Mouse (Mus musculus) 416B (cell line): ENCODE measurements around the gene Rnd1.

Experiments
- DNase-seq: peaks from one replicate; pipeline ENCODE4 v3.0.0; 2011; ENCODE audit warnings: low read depth

Gene Rnd1

DNA sequence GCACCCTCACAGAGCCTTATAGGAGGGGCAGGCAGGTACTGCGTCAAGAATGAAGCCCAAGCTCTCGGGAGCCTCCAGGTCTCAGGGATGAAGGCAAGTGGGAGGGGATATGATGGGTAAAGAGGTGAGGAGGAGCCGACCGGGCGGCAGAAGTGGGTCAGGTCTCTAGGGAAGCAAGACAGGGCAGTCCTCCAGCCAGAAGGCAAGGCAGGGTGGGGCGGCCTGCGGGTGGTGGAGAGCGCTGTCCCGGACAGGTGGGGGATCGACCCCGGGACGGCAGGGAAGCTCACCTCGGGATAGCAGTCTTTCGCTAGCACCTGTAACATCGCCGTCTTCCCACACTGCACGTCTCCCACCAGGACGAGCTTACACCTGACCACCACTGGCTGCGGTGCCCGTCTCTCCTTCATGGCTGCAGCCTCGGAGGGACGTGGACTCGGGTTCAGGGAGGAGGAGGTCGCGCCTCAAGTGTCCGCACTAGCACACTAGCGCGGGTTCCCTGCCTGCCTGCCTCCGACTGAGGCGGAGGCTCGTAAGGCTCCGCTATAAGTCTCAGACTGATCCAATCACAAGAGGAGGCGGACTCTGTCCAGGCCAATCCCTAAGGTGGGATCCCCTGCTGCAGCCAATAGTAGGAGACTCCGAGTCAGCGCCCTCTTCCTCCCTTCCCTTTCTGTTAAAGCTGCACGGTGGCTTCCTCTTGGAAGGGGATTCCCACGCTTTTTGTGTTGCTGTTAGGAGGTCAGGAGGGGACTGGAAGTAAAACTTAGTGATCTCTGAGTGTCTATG lies at the start of gene Rnd1:
TSS of gene Rnd1 (minus strand) at position 522 of the 789 bp plus-strand sequence.
- no peak for DNase-seq

DNA sequence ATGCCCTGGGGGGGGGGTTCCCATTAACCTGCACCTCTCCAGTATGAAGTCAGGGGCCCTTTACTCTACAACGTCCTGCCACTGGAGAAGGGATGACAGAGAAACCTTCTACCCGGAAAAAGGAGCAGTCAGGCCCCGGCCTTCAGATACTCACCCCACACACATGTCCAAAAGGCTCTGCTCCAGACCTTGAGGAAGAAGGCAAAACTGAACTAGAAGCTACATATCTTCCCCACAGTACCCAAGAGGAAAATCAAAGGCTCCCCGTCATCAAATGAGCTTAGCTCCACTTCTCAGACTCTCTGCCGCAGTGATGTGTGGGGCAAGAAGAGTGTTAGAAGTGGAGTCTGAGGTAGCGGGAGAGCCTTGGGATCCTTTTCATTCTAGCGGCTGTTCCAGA lies 49.5 kb upstream of the Rnd1 start:
- no peak for DNase-seq

DNA sequence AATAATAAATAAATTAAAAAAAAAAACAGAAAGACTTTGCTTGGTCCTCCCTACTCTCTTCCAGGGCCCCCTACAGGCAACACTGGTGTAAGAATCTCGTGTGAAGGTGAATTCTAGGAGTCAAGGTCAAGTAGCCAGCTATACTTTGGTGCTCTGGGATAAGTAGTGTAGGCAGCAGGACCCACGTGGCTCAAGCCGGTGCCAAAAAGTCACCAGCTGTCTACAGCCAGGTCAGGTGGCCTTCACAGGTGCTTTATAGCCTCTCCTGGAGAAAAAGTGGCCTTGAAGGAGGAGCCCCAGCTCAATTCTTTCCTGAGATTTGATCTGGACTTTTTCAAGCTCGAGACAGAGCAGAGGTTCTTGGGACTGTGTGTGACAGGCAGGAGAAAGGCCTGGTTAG lies 48.8 kb upstream of the Rnd1 start:
- no peak for DNase-seq

DNA sequence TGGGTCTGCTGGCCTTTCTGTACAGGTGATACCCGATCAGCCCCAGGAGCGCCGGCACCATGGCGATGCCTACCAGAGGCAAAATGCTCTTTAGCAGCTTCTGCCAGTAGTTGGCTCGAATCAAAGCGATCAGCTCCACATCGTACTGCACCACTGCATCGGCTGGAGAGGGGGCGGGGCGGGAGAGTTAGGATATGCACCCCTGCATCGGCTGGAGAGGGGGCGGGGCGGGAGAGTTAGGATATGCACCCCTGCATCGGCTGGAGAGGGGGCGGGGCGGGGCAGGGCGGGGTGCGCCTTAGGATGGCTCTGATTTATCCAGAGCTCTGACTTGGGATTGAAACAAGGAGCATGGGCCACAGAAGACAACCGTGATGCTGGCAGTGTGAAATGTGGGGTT lies 47.2 kb upstream of the Rnd1 start:
- no peak for DNase-seq

GRCm38 (mm10) chr15:98722854-98723253 lies 45.6 kb upstream of the Rnd1 start:
- peak; percentile 86 for DNase-seq

- no peak for DNase-seq
Measured at GRCm38 (mm10) chr15:98722191-98722590, 44.9 kb upstream of the Rnd1 start.

- no peak for DNase-seq
Measured at GRCm38 (mm10) chr15:98717301-98717700, 40.0 kb upstream of the Rnd1 start.

DNA sequence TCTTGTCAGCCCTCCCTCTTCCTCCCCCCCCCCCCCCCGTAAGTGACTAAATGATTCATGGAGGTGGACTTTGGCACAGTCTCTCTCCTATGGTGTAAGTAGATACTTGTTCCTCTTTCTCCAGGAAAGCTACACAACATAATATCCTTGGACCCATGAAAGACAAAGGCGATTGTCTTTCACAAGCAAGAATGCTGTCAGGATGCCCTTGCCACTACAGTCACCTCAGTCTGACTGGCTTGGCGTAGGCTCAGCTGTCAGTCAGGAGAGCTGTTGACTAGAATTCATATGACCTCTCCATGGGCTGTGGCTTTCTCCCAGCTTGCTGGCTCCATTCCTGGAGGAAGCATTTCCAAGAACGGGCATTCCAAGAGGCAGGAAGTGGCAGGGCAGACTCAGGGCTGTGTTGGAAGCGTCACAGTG lies 37.0 kb upstream of the Rnd1 start:
- peak; percentile 79 for DNase-seq

- DNase-seq: peak; percentile 79
Measured at GRCm38 (mm10) chr15:98710442-98710841, 33.2 kb upstream of the Rnd1 start.

- peak; percentile 92 for DNase-seq
Measured at GRCm38 (mm10) chr15:98707766-98708372, 30.6 kb upstream of the Rnd1 start, which contains the start of gene Ccdc65. Gene Ccdc65 (plus strand): TSS chr15:98708207.

GRCm38 (mm10) chr15:98704312-98704711 lies 27.1 kb upstream of the Rnd1 start:
- no peak for DNase-seq

- DNase-seq: peak; percentile 77
Measured at GRCm38 (mm10) chr15:98699190-98700105, 22.2 kb upstream of the Rnd1 start.

DNA sequence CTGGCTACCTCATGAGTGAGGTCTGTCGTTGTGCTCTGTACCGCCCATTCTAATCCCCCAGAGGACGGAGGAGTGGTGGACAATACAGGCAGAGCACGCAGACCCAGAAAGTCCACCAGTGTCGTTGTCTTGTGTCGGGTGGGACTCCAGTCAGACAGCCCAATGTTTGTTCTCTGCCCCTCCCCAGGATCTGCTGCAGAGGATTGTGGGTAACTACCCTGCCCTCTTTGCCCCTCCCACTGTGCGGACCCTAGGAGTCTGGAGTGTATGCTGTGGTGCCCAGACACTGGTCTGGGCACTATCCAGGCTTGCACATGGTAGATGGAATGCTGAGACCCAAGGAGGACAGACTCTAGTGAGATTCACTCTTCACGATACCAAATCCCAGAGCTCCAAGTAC lies 19.0 kb upstream of the Rnd1 start:
- no peak for DNase-seq

GRCm38 (mm10) chr15:98695726-98696125 lies 18.5 kb upstream of the Rnd1 start:
- no peak for DNase-seq

- DNase-seq: peak; percentile 84
Measured at GRCm38 (mm10) chr15:98692171-98692715, 15.0 kb upstream of the Rnd1 start.

GRCm38 (mm10) chr15:98691486-98692147 lies 14.4 kb upstream of the Rnd1 start:
- DNase-seq: no peak

DNA sequence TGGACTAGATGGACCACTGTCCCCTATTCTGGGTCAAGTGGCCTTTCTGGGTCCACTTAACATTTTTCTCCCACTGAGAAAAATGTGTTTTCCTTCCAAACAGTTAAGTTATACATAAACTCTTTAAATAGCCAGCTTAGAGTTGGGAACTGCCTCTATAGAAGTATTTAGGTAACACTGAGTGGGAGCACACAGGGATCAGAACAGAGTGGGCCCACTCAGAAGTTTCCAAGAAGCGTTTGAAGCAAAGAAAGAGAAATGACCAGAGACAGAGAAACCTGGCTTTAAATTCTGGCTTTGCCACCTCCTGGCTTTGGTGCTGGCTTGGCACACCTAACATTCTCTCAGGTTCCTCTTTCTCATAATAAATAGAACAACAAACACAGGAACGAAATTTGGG lies 12.4 kb upstream of the Rnd1 start:
- DNase-seq: no peak

- DNase-seq: peak; percentile 41
Measured at GRCm38 (mm10) chr15:98685926-98686325, 8.7 kb upstream of the Rnd1 start.

- peak; percentile 31 for DNase-seq
Measured at GRCm38 (mm10) chr15:98683746-98684145, 6.5 kb upstream of the Rnd1 start.

DNA sequence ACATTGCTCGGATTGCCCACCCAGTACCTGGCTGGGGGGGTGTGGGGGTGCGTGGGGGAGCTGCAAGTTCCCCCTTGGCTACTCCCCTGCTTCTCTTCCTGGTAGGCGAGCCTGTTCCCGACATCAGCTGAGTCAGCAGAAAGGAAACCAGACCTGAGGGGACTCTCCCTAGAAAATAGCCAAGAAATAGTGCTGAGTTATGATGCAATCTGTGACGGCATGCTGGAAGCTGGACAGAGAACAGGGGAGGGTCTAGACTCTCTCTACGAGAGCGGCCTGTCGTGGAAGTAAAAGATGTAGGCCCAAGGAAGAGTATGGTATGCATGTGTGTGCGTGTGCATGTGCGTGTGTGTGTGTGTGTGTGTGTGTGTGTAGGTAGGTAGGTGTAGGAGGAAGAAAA lies 5.9 kb upstream of the Rnd1 start:
- peak; percentile 60 for DNase-seq

DNA sequence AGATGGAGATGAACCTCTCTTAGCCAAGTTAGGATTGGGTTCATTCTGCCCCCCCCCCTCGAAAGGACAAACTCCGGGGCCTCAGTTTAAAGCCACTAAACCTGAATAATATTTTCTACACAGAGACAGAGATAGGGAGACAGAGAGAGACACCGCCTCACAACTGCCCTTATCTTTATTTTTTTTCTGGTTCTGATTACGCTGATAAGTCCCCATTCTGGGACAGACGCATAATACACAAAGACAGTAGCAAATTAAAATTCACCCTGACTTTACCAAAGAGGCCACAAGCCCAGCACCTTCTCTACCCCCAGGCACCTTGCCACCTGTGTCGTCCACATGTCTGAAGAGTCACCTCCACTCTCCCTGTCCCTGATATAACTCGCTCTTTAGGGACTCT lies 4.4 kb upstream of the Rnd1 start:
- no peak for DNase-seq

- DNase-seq: no peak
Measured at GRCm38 (mm10) chr15:98680660-98681059, 3.4 kb upstream of the Rnd1 start.
